Mouse (Mus musculus): Measurements from ENCODE around the gene Pafah1b3. TPM values are rescaled to one million over a fixed set of nuclear protein-coding genes. Genes with fewer than 3 reads are reported as not detected.
A peak's percentile ranks its signal among the peaks of the same experiment; 100 is the strongest.

Gene Pafah1b3
- total RNA-seq, 2 experiments from 2014 or later, result 35.3 to 37.1 TPM

GRCm38 (mm10) chr7:25281734-25282601 is 15.8 kb downstream of the Pafah1b3 start:
- peak; percentile 94 to 97 for DNase-seq (ENCODE audit: low spot score in 2 of 2)

- no peak for DNase-seq (ENCODE audit: low spot score in 2 of 2)
These were observed 16.5 kb downstream of the Pafah1b3 start for GRCm38 (mm10) chr7:25281166-25281733.

- peak in 1 of 2 experiments; percentile 41 for DNase-seq (ENCODE audit: low spot score in 2 of 2)
These were observed 17.7 kb downstream of the Pafah1b3 start for GRCm38 (mm10) chr7:25279861-25280791.

- peak; percentile 68 to 95 for DNase-seq (ENCODE audit: low spot score in 2 of 2)
These were observed 18.5 kb downstream of the Pafah1b3 start for GRCm38 (mm10) chr7:25279076-25279860.

DNA sequence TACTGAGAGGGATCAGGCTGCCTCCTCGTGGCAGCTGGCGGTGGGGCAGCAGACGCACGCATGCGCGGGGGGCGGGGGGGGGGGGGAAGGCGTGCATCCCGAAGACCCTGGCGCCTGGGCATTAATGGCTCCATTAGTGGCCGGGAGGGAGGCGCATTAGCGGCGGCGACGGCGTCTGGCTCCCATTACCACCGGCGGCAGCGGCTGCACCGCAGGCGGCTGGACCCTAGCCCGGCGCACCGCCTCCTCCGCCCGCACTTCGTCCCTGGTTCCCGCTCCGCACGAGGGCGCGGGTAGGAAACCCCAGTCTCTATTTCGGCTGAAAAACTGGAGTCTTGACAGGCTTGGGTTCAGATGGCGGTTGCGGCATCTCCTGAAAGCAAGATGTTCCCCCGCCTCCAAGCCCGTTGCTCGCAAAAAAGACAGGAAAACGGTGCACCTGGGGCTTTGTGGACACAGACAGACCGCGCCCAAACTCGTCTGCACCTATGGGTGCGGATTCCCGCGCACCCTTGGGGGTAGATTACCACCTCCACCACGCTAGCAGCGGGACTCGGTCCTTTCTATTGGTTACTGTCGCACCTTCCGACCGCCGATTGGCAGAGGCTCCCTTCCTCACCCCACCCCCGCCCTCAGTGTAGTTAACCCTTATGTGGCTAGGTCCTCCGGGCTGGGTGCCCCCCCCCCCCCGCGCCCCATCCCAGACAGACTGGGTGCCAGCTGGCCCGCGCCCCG is 19.3 kb downstream of the Pafah1b3 start:
- peak; percentile 91 to 94 for DNase-seq (ENCODE audit: low spot score in 2 of 2)

GRCm38 (mm10) chr7:25277998-25278340 is 19.8 kb downstream of the Pafah1b3 start:
- DNase-seq (ENCODE audit: low spot score in 2 of 2), result no peak

GRCm38 (mm10) chr7:25277405-25277804 is 20.4 kb downstream of the Pafah1b3 start:
- no peak for DNase-seq (ENCODE audit: low spot score in 2 of 2)

- no peak for DNase-seq (ENCODE audit: low spot score in 2 of 2)
These were observed 22.1 kb downstream of the Pafah1b3 start for GRCm38 (mm10) chr7:25275555-25276298.

GRCm38 (mm10) chr7:25274996-25275395 is 22.8 kb downstream of the Pafah1b3 start:
- DNase-seq (ENCODE audit: low spot score in 2 of 2), result no peak

DNA sequence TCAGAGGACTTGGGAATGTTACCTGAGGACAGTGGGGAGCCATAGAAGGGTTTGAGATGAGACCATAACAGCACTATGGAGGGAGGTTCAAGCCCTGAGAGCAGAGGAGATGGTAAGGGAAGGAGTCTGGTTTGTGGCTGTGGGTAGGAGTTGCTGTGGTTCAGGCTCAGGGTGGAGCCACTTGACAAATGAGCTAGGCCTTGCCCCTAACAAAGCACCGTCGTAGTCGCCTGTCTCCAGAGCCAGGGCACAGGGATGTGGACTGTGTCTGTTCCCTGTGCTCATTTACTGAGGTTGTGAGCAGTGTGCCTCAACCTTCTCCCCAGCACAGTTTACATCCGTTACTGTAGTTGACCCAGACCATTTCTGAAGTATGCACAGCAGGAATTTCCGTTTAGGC is 23.2 kb downstream of the Pafah1b3 start:
- DNase-seq (ENCODE audit: low spot score in 2 of 2), result no peak

- DNase-seq (ENCODE audit: low spot score in 2 of 2), result no peak
These were observed 24.2 kb downstream of the Pafah1b3 start for GRCm38 (mm10) chr7:25273259-25274241.

DNA sequence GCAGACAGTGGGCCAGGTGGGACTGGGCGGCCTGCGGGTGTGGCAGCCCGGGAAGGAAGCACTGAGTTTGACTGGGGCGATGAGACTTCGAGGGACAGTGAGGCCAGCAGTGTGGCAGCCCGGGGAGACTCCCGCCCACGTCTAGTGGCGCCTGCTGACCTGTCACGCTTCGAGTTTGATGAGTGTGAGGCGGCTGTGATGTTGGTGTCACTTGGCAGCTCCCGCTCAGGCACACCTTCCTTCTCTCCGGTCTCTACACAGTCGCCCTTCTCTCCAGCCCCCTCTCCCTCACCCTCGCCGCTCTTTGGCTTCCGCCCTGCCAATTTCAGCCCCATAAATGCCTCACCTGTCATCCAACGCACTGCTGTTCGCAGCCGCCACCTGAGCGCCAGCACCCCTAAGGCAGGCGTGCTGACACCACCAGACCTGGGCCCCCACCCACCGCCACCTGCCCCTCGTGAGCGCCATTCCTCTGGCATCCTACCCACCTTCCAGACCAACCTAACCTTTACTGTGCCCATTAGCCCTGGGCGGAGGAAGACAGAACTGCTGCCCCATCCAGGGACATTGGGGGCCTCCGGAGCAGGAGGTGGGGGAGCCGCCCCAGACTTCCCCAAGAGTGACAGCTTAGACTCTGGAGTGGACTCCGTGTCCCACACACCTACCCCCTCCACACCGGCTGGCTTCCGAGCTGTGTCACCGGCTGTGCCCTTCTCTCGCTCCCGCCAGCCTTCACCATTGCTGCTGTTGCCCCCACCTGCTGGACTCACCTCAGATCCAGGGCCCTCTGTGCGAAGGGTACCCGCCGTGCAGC is 25.1 kb downstream of the Pafah1b3 start:
- DNase-seq (ENCODE audit: low spot score in 2 of 2), result no peak

DNA sequence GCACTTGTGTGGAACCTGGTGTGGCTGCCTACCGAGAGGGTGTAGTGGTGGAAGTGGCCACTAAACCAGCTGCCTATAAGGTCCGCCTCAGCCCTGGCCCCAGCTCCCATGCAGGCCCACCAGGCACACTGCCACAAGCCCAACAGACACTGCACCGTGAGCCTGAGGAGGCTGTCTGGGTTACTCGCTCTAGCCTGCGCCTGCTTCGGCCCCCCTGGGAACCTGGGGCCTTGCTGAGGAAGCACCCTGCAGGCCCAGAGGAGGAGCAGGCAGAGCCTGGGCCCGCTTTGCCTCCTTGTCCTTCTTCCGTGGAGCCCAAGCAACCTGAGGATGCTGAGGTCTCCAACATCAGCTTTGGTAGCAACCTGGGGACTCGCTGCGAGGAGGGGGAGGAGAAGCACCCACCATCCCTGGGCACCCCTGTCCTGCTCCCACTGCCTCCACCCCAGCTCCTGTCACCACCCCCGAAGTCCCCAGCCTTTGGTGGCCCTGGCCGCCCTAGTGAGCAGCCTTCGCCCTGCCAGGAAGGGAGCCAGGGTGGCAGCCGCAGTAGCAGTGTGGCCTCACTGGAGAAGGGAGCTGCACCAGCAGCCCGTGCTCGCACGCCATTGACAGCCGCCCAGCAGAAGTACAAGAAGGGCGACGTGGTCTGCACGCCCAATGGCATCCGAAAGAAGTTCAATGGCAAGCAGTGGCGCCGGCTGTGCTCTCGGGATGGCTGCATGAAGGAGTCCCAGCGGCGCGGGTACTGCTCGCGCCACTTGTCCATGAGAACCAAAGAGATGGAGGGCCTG is 25.9 kb downstream of the Pafah1b3 start:
- no peak for DNase-seq (ENCODE audit: low spot score in 2 of 2)

- DNase-seq (ENCODE audit: low spot score in 2 of 2), result no peak
These were observed 26.8 kb downstream of the Pafah1b3 start for GRCm38 (mm10) chr7:25270652-25271633.

GRCm38 (mm10) chr7:25269545-25270271 is 28.1 kb downstream of the Pafah1b3 start:
- no peak for DNase-seq (ENCODE audit: low spot score in 2 of 2)
